Mouse (Mus musculus) gastrocnemius, adult 18-20 months (tissue): ENCODE results near the gene Msi2. TPM values are rescaled to one million over a fixed set of nuclear protein-coding genes. Genes with fewer than 3 reads are reported as not detected.

Source experiments
- DNase-seq: peaks from one replicate; pipeline ENCODE4 v3.0.0; 2021; ENCODE audit warnings: low spot score
- total RNA-seq, 2 experiments: library from RNA; stranded (reverse); gene quantifications; 2 replicates each; pipeline ENCODE4 v1.2.3; 2021

Msi2 gene
- total RNA-seq, 2 experiments from 2014 or later: 179 to 180 TPM

- no peak for DNase-seq
Measured at GRCm38 (mm10) chr11:88713479-88713878, 4.8 kb downstream of the Msi2 start.

- peak; percentile 63 for DNase-seq
Measured at GRCm38 (mm10) chr11:88709876-88710614, 8.3 kb downstream of the Msi2 start.

GRCm38 (mm10) chr11:88707228-88707775, 11.0 kb downstream of the Msi2 start:
- no peak for DNase-seq

- DNase-seq: peak; percentile 38
Measured at GRCm38 (mm10) chr11:88704688-88705087, 13.6 kb downstream of the Msi2 start.

GRCm38 (mm10) chr11:88703220-88703619, 15.1 kb downstream of the Msi2 start:
- no peak for DNase-seq

- no peak for DNase-seq
Measured at GRCm38 (mm10) chr11:88701976-88702659, 16.2 kb downstream of the Msi2 start.

GRCm38 (mm10) chr11:88701020-88701419, 17.3 kb downstream of the Msi2 start:
- DNase-seq: no peak

GRCm38 (mm10) chr11:88700202-88700711, 18.1 kb downstream of the Msi2 start:
- DNase-seq: no peak

- DNase-seq: no peak
Measured at GRCm38 (mm10) chr11:88693905-88694893, 24.1 kb downstream of the Msi2 start.

- DNase-seq: no peak
Measured at GRCm38 (mm10) chr11:88693002-88693769, 25.1 kb downstream of the Msi2 start.

GRCm38 (mm10) chr11:88692374-88692773, 25.9 kb downstream of the Msi2 start:
- no peak for DNase-seq

GRCm38 (mm10) chr11:88690556-88691287, 27.6 kb downstream of the Msi2 start:
- no peak for DNase-seq

- DNase-seq: no peak
Measured at GRCm38 (mm10) chr11:88689831-88690459, 28.4 kb downstream of the Msi2 start.

GRCm38 (mm10) chr11:88688644-88689043, 29.7 kb downstream of the Msi2 start:
- no peak for DNase-seq

GRCm38 (mm10) chr11:88687711-88688110, 30.6 kb downstream of the Msi2 start:
- DNase-seq: no peak

- DNase-seq: no peak
Measured at GRCm38 (mm10) chr11:88687010-88687409, 31.3 kb downstream of the Msi2 start.

- no peak for DNase-seq
Measured at GRCm38 (mm10) chr11:88686061-88686460, 32.3 kb downstream of the Msi2 start.

GRCm38 (mm10) chr11:88683026-88683770, 35.1 kb downstream of the Msi2 start:
- no peak for DNase-seq

- no peak for DNase-seq
Measured at GRCm38 (mm10) chr11:88677350-88677749, 41.0 kb downstream of the Msi2 start.
